Mouse (Mus musculus): ENCODE results near the gene Naaladl1.
"Not testable (repeated sequence)": the region's sequence is repeated elsewhere in the genome, so short reads cannot be mapped to it uniquely, and the experiment has no call there.

Gene Naaladl1

DNA sequence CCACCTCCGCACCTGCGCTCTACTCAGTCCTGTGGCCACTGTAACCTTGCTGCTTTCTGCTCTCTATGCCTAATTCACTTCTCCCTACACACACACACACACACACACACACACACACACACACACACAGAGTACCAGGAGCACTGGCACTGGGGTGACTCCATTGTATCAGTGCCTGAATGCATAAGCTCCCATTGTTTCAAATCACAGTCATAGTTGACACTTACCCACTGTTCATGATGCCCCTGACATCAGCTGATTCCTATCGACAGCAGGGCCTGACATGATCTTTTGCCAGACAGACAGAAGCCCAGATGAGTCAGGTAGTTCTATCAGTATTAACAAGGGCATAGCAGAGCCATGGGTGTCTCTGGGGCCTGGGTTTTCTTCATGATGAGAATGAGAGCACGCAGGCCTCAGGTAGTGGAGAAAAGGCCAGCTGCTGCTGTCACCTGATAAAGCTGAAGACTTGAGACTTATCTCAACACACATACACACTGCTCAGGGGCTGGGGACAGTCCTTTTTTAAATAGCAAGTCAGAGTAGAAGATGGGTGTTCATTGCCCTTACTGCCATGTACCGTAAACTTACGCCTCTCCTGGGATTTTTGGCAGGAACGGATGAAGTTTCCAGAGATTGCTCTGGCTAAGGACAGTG is 26.7 kb downstream of the Naaladl1 start:
- no peak for DNase-seq

DNA sequence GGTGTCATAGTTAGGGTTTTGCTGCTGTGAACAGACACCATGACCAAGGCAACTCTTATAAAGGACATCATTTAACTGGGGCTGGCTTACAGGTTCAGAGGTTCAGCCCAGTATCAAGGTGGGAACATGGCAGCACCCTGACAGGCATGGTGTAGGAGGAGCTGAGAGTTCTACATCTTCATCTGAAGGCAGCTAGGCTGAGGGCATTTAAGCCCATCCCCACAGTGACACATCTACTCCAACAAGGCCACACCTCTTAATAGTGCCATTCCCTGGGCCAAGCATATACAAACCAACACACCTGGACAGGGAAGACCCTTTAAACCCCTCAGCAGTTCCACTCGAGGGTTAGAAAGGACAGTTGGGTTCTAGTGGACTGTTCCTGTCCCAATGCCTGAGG is 27.6 kb downstream of the Naaladl1 start:
- DNase-seq: not testable (repeated sequence)

GRCm38 (mm10) chr19:6136397-6136796 is 30.8 kb downstream of the Naaladl1 start:
- no peak for DNase-seq

- DNase-seq: peak; percentile 49
Observed at GRCm38 (mm10) chr19:6139701-6140100, 34.1 kb downstream of the Naaladl1 start.

DNA sequence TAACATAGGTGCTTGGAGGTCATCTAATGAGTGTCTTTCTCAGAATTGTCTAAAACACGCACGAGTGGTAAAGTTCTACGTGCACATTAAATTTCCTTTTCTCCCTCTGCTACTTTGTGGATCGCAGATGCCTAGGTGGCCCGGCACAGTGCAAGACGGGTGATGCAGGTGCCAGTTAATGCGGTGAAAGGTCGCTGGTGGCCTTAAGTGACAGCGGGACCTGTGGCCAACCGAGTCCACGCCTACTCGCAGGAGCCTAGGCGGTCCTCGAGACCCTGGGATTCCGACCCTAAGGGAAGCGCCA is 34.7 kb downstream of the Naaladl1 start:
- no peak for DNase-seq

DNA sequence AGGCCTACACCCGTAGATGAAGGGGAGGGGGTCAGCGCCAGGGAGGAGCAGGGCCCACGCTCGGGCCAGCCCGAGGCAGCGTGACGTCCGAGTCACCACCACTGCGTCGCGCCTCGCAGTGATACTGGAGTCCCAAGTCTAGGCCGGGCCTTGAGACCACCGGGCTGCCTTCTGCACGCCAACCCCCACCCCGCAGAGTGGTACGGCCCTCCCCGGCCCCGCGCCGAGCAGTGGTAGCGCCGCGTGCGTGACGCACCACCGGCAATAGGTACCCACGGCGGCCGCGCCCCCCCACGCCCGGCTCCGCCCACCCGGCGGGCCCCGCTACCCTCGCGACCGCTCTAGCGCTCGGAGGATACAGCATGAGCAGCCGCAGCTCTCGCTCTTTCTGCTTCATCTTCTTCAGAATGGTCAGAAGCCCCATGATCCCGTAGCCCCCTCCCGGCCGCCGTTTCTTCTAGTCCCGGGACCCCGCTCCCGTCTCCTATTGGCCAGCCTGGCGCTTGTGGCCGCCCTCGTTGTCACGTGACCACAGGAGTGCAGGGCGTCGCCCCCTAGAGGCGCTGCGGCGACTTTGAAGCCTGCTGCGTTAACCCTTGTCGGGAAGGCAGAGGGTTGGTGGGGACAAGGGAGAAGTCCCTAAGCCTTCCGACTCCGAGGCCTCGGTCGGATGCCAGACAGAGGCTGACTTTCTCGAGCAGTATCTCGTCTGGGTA is 35.3 kb downstream of the Naaladl1 start, which contains the start of gene Batf2:
Gene Batf2 (plus strand): TSS at position 306 of the 716 bp plus-strand sequence.
- DNase-seq: peak; percentile 92

DNA sequence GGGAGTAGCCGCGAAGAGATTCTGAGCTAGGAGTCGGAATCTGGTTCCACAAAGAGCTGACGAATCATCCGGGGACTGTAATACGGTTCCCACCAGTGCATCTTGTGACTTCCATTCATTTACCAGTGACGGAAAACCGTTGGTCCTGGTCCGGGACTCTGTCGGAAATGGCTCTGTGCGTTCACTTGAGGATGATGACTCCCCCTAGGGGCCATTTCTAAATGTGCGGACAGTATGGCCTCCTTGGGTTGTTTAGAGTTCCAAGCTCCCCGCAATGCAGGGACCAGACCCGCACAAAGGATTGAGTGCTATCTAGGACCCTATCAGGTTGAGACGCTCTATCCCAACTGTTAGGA is 35.8 kb downstream of the Naaladl1 start, which contains the start of gene Arl2:
Gene Arl2 (minus strand): TSS at position 155 of the 356 bp plus-strand sequence.
- DNase-seq: peak; percentile 85

DNA sequence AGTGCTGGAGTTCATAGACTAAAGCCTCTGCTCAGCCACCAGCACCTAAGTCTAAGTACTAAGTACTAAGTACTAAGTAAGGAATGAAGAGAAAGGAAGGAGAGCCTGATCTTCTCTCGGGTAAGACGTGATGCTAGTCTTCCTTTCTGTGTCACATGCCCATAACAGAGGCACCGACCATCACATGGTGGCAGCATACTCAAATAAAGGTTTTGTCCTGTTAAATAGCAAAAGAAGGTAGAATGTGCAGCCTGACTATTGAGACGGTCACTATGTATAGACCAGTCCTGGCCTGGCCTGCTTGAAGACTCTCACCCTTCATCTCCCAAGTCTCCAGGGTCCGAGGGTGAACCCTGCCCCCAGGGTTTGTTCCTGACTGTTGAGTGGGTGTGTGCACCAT is 39.3 kb downstream of the Naaladl1 start:
- DNase-seq: no peak

DNA sequence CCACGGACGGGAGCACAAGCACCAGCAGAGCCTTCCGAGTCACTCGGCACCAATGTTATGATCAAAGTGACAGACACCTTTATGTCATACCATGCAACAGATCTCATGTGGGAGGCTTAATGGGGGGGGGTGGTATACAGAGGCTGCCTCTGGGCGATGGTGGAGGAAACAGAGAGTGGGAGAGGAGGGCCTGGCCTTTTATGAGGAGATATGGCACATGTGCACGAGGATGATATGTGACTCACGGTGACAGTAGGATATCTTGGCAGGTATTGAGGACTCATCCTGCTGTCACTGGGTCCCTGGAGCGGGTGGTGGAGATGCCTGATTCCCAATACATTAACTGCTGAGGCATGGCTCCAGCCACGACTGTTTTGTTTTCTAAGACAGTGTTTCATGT is 49.6 kb downstream of the Naaladl1 start:
- DNase-seq: no peak

DNA sequence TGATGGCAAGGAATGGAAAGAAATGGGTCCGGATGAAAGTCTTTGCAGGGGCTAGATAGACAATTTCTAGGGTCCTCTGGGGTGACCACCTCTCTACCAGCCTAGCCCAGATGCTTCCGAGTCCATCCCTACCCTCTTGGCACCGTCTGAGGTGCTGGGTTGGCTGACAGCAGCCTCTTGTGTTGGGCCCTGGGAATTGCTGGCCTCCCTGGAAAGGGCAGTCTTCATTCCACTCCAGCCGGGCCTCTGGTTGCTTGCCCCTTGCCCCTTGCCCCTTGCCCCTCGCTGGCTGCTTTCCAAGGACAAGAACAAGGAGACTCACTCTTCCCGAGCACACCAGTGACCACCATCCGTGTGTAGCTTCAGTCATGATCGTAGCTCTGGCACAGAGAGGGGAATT is 50.8 kb downstream of the Naaladl1 start:
- no peak for DNase-seq

DNA sequence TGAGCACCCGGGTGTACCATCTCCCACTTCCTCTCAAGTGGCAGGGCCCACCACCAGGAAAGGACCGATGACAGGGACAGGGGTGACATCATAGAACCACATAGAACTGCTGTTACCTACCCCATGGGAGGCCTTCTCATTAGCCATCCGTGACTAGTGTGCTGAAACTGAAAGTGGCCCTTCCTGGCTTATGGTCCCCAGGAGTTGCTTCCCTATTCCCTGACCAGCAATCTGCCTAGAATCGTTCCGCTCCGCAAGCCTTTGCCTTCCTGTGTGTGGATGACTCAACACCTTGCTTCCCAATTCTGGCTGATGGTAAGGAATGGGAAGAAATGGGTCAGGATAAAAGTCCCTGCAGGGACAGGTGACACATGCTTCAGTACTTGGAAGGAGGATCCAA is 51.6 kb downstream of the Naaladl1 start:
- no peak for DNase-seq

- no peak for DNase-seq
Observed at GRCm38 (mm10) chr19:6163872-6164547, 58.4 kb downstream of the Naaladl1 start.

Data from cerebellum, adult 8-10 months (tissue).